Mouse (Mus musculus) embryonic fibroblast, embryonic 13.5 days (primary cell): ENCODE data around the gene Rad17.

Source experiments
- CTCF ChIP-seq: IDR thresholded peaks from 2 replicates; pipeline ENCODE4 v1.5.1; 2011; ENCODE audit warnings: mild to moderate bottlenecking, control low read depth, low read length, moderate library complexity, borderline replicate concordance; ENCODE audit not compliant: insufficient read depth
- POLR2A ChIP-seq: IDR thresholded peaks from 2 replicates; pipeline ENCODE4 v1.6.1; 2011; ENCODE audit warnings: low read depth, mild to moderate bottlenecking, control low read depth, low read length, moderate library complexity

DNA sequence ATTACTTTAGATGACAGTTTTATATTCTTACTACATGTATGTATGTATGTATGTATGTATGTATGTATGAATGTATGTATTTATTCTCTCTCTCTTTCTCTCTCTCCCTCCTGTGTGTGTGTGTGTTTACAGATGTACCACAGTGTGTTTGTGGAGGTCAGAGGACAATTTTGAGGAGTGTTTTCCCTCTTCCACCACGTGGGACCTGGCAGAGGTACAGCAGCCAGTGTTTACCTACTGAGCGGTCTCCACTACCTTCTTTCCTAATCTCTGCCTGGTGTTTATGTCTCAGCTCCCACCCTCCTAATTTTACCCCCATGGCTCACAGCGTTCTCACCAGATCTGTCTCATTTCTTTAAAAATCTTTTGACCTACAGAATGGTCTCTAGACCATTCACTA, 71.6 kb downstream of the Rad17 start:
- TF ChIP-seq CTCF (no peak), POLR2A (no peak)
